Mouse (Mus musculus): ENCODE results near the gene Cmah. TPM values are rescaled to one million over a fixed set of nuclear protein-coding genes. Genes with fewer than 3 reads are reported as not detected.
A peak's percentile ranks its signal among the peaks of the same experiment; 100 is the strongest.

Gene Cmah
- total RNA-seq, 2 experiments from 2014 or later, result 0.35 to 0.97 TPM

- Histone ChIP-seq H3K27ac (no peak overlapping the region), H3K4me3 (no peak overlapping the region)
- DNase-seq (ENCODE audit: extremely low spot score in 1 of 2, low spot score in 2 of 2), result no peak
- no peak for TF ChIP-seq CTCF (IDR thresholded peaks at IDR 0.05)
- intact Hi-C loops (cut with DNase I), result no loop called here
Measured at GRCm38 (mm10) chr13:24430215-24430614, 103.0 kb downstream of the Cmah start.

GRCm38 (mm10) chr13:24431593-24431992 lies 104.4 kb downstream of the Cmah start:
- DNase-seq (ENCODE audit: extremely low spot score in 1 of 2, low spot score in 2 of 2), result no peak
- no peak for TF ChIP-seq CTCF (IDR thresholded peaks at IDR 0.05)
- Histone ChIP-seq H3K4me3 (no peak overlapping the region), H3K27ac (no peak overlapping the region)
- intact Hi-C loops (cut with DNase I), result no loop called here

DNA sequence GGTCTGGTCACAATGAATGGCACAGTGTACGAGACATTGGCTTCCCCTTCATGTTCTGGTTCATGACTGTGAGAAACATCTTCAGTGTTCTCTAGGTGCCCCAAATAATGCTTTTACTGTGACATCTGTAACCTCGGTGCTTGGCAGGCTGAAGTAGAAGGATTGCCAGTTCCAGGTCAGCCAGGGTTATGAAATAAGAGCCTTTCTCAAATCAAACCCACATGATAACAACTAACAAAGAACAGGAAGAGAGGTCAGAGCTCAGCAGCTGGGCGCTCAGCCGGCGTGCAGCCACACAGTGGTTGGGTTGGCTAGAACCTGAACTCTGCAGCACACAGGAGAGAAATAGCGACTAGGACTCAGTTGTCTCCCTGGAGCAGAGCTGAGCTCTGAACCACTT lies 115.1 kb downstream of the Cmah start:
- no peak overlapping the region for H3K4me3 ChIP-seq
- intact Hi-C loops (cut with DNase I), result no loop called here
- H3K27ac ChIP-seq, result no peak overlapping the region
- TF ChIP-seq CTCF (IDR thresholded peaks at IDR 0.05), result no peak
- no peak for DNase-seq (ENCODE audit: extremely low spot score in 1 of 2, low spot score in 2 of 2)

DNA sequence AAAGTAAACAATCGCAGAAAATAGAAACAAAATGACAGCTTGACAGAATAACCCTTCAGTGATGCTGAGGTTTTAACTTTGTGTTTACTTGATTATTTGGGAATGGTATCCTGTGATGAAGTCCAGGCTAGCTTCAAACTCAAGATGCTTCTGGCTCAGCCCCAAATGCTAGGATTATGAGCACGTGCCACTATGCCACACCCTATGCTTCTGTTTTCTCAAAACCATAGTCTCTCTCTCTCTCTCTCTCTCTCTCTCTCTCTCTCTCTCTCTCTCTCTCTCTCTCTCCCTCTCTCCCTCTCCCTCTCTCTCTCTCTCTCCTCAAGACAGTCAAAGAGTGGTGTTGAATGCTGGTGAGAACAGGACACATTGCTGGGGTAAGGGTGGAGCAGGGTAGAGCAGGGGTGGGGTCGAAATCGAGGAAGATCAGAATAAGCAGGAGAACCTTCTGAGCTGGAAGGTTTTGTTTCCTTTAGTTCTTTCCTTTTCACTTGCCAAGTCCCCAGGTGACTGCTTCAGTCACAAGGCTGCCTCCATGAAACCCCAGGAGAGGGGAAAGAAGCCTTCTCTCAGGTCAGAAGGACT lies 116.7 kb downstream of the Cmah start:
- intact Hi-C loops (cut with DNase I), result no loop called here
- no peak overlapping the region for H3K27ac ChIP-seq
- no peak for TF ChIP-seq CTCF (IDR thresholded peaks at IDR 0.05)
- H3K4me3 ChIP-seq, result no peak overlapping the region
- DNase-seq (ENCODE audit: extremely low spot score in 1 of 2, low spot score in 2 of 2), result no peak

DNA sequence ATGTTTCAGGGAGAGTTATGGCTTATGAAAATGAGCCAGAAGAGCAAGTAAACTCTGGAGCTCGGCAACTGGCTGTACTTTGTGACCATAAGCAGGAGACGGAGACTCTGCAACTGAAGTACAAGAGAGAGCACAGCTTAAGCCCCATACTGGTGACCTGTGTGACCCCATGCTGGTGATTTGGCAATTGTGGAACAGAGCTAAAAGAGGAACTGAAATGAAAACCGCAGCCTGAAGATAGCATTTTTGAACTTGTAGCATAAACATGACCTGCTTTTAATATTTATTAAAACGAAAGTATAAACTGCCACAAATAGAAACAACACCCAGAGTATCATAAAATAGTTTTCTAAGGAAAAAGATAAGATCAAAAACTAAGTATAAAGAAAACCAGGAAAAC lies 117.5 kb downstream of the Cmah start:
- DNase-seq (ENCODE audit: extremely low spot score in 1 of 2, low spot score in 2 of 2), result no peak
- intact Hi-C loops (cut with DNase I), result no loop called here
- H3K4me3 ChIP-seq, result no peak overlapping the region

GRCm38 (mm10) chr13:24445166-24445565 lies 118.0 kb downstream of the Cmah start:
- Histone ChIP-seq H3K4me3 (no peak overlapping the region), H3K27ac (no peak overlapping the region)
- no peak for DNase-seq (ENCODE audit: extremely low spot score in 1 of 2, low spot score in 2 of 2)
- TF ChIP-seq CTCF (IDR thresholded peaks at IDR 0.05), result no peak
- intact Hi-C loops (cut with DNase I), result no loop called here

More for the DNA sequence above, 117.5 kb downstream of the Cmah start:
- H3K27ac ChIP-seq, result no peak overlapping the region
- no peak for TF ChIP-seq CTCF (IDR thresholded peaks at IDR 0.05)

DNA sequence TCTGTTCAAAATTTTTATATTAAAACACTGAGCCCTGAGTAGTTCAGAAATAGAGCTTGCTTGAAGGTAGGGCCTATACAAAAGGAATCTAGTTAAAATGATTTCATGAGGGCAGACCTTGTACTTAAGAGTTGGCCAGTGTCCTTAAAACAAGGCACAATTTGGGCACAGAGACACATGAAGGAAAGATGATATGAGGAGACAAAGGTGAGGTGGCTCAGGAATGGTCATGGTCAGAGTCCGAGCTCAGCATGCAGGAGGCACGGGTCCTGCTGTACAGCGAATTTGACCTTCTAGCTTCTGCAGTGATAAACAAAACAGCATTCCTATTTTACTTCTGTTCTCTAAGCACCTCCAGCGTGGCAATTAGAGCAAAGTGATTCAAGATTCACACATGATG lies 118.9 kb downstream of the Cmah start:
- H3K27ac ChIP-seq, result no peak overlapping the region
- no peak for DNase-seq (ENCODE audit: extremely low spot score in 1 of 2, low spot score in 2 of 2)
- intact Hi-C loops (cut with DNase I), result no loop called here
- no peak for TF ChIP-seq CTCF (IDR thresholded peaks at IDR 0.05)
- H3K4me3 ChIP-seq, result no peak overlapping the region

DNA sequence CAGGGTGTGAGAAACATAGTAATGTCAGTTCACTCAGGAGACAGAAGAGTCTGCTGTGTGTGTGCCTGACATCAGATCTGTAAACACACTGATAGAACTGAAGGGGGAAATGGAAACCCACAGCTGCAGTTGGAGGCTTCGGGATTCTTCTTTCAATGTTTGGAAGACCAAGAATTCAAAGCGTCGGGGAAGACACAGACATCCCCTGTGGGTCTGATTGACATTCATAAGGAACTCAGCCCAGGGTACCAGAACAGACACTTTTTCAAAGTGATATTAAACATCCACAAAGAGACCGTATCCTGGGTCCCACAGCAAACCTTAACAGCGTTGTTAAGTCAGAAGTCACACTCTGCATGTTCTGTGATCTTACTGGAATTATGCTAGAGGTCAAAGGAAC lies 119.8 kb downstream of the Cmah start:
- Histone ChIP-seq H3K27ac (no peak overlapping the region), H3K4me3 (no peak overlapping the region)
- TF ChIP-seq CTCF (IDR thresholded peaks at IDR 0.05), result no peak
- intact Hi-C loops (cut with DNase I), result no loop called here
- no peak for DNase-seq (ENCODE audit: extremely low spot score in 1 of 2, low spot score in 2 of 2)

DNA sequence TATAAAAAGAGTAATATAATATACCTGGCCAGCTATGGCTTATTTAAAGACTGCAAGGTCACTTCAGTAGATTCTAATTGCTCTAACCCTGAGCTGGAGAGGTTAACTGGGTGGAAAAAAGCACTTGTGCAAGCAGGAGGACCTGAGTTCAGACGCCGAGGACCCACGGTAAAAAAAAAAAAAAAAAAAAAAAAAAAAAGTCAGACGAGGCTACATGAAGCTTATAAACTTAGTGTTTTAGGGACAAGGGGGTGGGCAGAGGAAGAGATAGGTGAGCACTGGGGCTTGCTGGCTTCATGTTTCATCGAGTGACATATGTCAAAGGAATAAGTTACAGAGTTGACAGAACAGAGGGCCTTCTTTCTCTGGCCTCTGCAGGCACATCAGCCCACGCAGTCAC lies 121.4 kb downstream of the Cmah start:
- Histone ChIP-seq H3K27ac (no peak overlapping the region), H3K4me3 (no peak overlapping the region)
- no peak for TF ChIP-seq CTCF (IDR thresholded peaks at IDR 0.05)
- no peak for DNase-seq (ENCODE audit: extremely low spot score in 1 of 2, low spot score in 2 of 2)
- intact Hi-C loops (cut with DNase I), result no loop called here

- no peak for DNase-seq (ENCODE audit: extremely low spot score in 1 of 2, low spot score in 2 of 2)
- no peak overlapping the region for H3K27ac ChIP-seq
- intact Hi-C loops (cut with DNase I), result no loop called here
- TF ChIP-seq CTCF (IDR thresholded peaks at IDR 0.05), result no peak
- no peak overlapping the region for H3K4me3 ChIP-seq
Measured at GRCm38 (mm10) chr13:24451455-24451854, 124.3 kb downstream of the Cmah start.

DNA sequence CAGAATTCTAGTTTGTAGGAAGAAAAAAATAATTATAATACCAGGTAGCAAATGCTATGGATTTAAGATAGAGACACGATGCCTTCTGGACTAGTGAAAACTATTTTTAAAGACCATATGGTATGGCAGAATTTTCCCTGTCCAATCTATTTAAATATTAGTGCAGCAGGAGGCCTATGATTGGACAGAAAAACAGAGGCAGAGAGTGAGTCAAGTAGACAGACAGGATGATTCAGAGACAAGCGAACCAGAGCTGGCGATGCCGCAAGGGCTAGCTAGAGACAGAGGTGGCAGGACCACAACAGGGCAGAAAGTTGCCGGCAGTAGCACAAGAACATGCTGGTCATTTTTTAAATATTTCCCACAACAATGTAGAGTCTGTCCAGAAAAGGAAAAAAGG lies 126.5 kb downstream of the Cmah start:
- intact Hi-C loops (cut with DNase I), result no loop called here
- peak in 1 of 2 experiments; percentile 13 for DNase-seq (ENCODE audit: extremely low spot score in 1 of 2, low spot score in 2 of 2)

GRCm38 (mm10) chr13:24456385-24456784 lies 129.2 kb downstream of the Cmah start:
- Histone ChIP-seq H3K4me3 (no peak overlapping the region), H3K27ac (no peak overlapping the region)
- intact Hi-C loops (cut with DNase I), result no loop called here
- no peak for DNase-seq (ENCODE audit: extremely low spot score in 1 of 2, low spot score in 2 of 2)
- TF ChIP-seq CTCF (IDR thresholded peaks at IDR 0.05), result no peak

More for the DNA sequence above, 126.5 kb downstream of the Cmah start:
- Histone ChIP-seq H3K27ac (no peak overlapping the region), H3K4me3 (no peak overlapping the region)
- TF ChIP-seq CTCF (IDR thresholded peaks at IDR 0.05), result no peak

GRCm38 (mm10) chr13:24460517-24460916 lies 133.3 kb downstream of the Cmah start:
- intact Hi-C loops (cut with DNase I), result no loop called here
- Histone ChIP-seq H3K27ac (no peak overlapping the region), H3K4me3 (no peak overlapping the region)
- TF ChIP-seq CTCF (IDR thresholded peaks at IDR 0.05), result no peak
- no peak for DNase-seq (ENCODE audit: extremely low spot score in 1 of 2, low spot score in 2 of 2)
